Comparison of ENCODE assay signal across 16 mouse cellular contexts in genomic region chr4:149574391-149574821, GRCm38 (mm10). TPM values are rescaled to one million over a fixed set of nuclear protein-coding genes. Genes with fewer than 3 reads are reported as not detected.
DNase-seq lines count a peak whose midpoint lies in the region; ATAC-seq and TF ChIP-seq lines count a peak whose summit lies in the region.
"Had no signal": no experiment of that assay in that cellular context is flagged by ENCODE, and none has a peak within 500 bp of the region (broad histone marks: within the 10 kb centered on the region; RNA-seq: fewer than 3 reads in every experiment).

No protein-coding gene starts in this region.

- WGBS in kidney, embryonic 14.5 days: 71% methylated on average over 14 of the region's 14 CpGs
- 74% methylated on average over 14 of the region's 14 CpGs for WGBS in intestine, postnatal 0 days

- H3K27ac ChIP-seq in kidney, embryonic 14.5 days (ENCODE audit: low read depth, low read length): no peak overlapping the region
- H3K27ac ChIP-seq in intestine, postnatal 0 days (ENCODE audit: low read depth, low read length): no peak overlapping the region
- H3K27ac ChIP-seq: embryonic facial prominence, embryonic 12.5 days; limb, embryonic 12.5 days; lung, embryonic 15.5 days; stomach, embryonic 15.5 days had no signal

- no peak for TF ChIP-seq CTCF in intestine, postnatal 0 days (IDR thresholded peaks at IDR 0.05; ENCODE audit: low read depth)

- no peak overlapping the region for H3K9ac ChIP-seq in kidney, embryonic 14.5 days (ENCODE audit: low read depth, low read length)
- H3K9ac ChIP-seq in intestine, postnatal 0 days (ENCODE audit: low read depth, low read length): no peak overlapping the region
- H3K9ac ChIP-seq: embryonic facial prominence, embryonic 12.5 days; limb, embryonic 12.5 days; lung, embryonic 15.5 days; stomach, embryonic 15.5 days had no signal

- DNase-seq in kidney, adult 8-10 months: peak; percentile 21 to 35
- peak; percentile 66 for DNase-seq in adrenal gland, adult 2 months
- DNase-seq in gastrocnemius, postnatal 36 days: peak; percentile 48 to 50
- DNase-seq in kidney, postnatal 14 days: peak; percentile 48
- DNase-seq in thymus, postnatal 25 days: no peak
- no peak for DNase-seq in right cerebral cortex, postnatal 4 days
- DNase-seq: cerebellum, adult 2 months; layer of hippocampus, adult 9-11 months had no signal

- H3K9me3 ChIP-seq in kidney, embryonic 14.5 days (ENCODE audit: control insufficient read depth, low read length): no peaks in the 10 kb centered on the region
- H3K9me3 ChIP-seq in intestine, postnatal 0 days (ENCODE audit: control insufficient read depth): no peaks in the 10 kb centered on the region
- H3K9me3 ChIP-seq: embryonic facial prominence, embryonic 12.5 days; G1E; limb, embryonic 12.5 days; lung, embryonic 15.5 days; stomach, embryonic 15.5 days had no signal

- no peaks in the 10 kb centered on the region for H3K27me3 ChIP-seq in kidney, embryonic 14.5 days (ENCODE audit: control insufficient read depth, insufficient read depth, low read length)
- no peaks in the 10 kb centered on the region for H3K27me3 ChIP-seq in intestine, postnatal 0 days (replicated peaks; ENCODE audit: control insufficient read depth, insufficient read depth, low read length)
- H3K27me3 ChIP-seq: stomach, embryonic 15.5 days had no signal

- H3K4me3 ChIP-seq in kidney, embryonic 14.5 days (ENCODE audit: low read length): no peak overlapping the region
- H3K4me3 ChIP-seq in intestine, postnatal 0 days (ENCODE audit: low read depth, low read length): no peak overlapping the region
- H3K4me3 ChIP-seq: embryonic facial prominence, embryonic 12.5 days; limb, embryonic 12.5 days; lung, embryonic 15.5 days; stomach, embryonic 15.5 days had no signal

- H3K4me2 ChIP-seq in kidney, embryonic 14.5 days (replicated peaks; ENCODE audit: low read depth, low read length): no peak overlapping the region
- no peak overlapping the region for H3K4me2 ChIP-seq in intestine, postnatal 0 days (replicated peaks; ENCODE audit: low read depth)
- H3K4me2 ChIP-seq: embryonic facial prominence, embryonic 12.5 days; limb, embryonic 12.5 days; lung, embryonic 15.5 days; midbrain, embryonic 11.5 days; stomach, embryonic 15.5 days had no signal

- intact Hi-C loops in gastrocnemius, postnatal 36 days (cut with DNase I): no loop called here

- 0 out of 2 replicates have a peak, but pooled peaks cover 3% of the 10 kb centered on the region for H3K4me1 ChIP-seq in kidney, embryonic 14.5 days (ENCODE audit: control insufficient read depth, insufficient read depth, low read length)
- H3K4me1 ChIP-seq in intestine, postnatal 0 days (replicated peaks; ENCODE audit: control insufficient read depth, insufficient read depth, low read length): peaks cover 16% of the 10 kb centered on the region

- no peak for ATAC-seq in kidney, embryonic 14.5 days (ENCODE audit: low FRiP score, low TSS enrichment)
- no peak for ATAC-seq in intestine, postnatal 0 days

- no peaks in the 10 kb centered on the region for H3K36me3 ChIP-seq in kidney, embryonic 14.5 days (ENCODE audit: control insufficient read depth, insufficient read depth, low read length)
- H3K36me3 ChIP-seq in intestine, postnatal 0 days (ENCODE audit: control insufficient read depth, insufficient read depth): no peaks in the 10 kb centered on the region
- H3K36me3 ChIP-seq: embryonic facial prominence, embryonic 12.5 days; G1E; limb, embryonic 12.5 days; lung, embryonic 15.5 days; stomach, embryonic 15.5 days had no signal

RNA-seq across cellular contexts. Expression of gene Clstn1, which starts 11.9 kb away (rescaled TPM):
- polyA plus RNA-seq in kidney, embryonic 14.5 days (2014; fragmentation: Nextera tagmentation; extraction: Ambion mirVana): 24.7 and 33.5 TPM in 2 replicates
- 100 to 1,000 TPM in 1 of 2 experiments, 10 to 100 TPM in 1; 98.4 to 110 TPM for total RNA-seq in adrenal gland, adult 2 months (2021)
- 44.5 and 48.8 TPM in 2 replicates for polyA plus RNA-seq in adrenal gland, adult 2 months (2012; rRNA removed)
- 10 to 100 TPM; 23.6 to 28.3 TPM for total RNA-seq in gastrocnemius, postnatal 36 days (2021)
- 34.3 and 34.7 TPM in 2 replicates for polyA plus RNA-seq in intestine, postnatal 0 days (2015; fragmentation: Nextera tagmentation; extraction: Ambion mirVana)

RNA-seq across cellular contexts. Expression of gene Ctnnbip1, which starts 56.4 kb away (rescaled TPM):
- polyA plus RNA-seq in kidney, embryonic 14.5 days (2014; fragmentation: Nextera tagmentation; extraction: Ambion mirVana): 66.6 and 71.4 TPM in 2 replicates
- total RNA-seq in adrenal gland, adult 2 months (2021): 10 to 100 TPM; 19.4 to 25.3 TPM
- polyA plus RNA-seq in adrenal gland, adult 2 months (2012; rRNA removed): 26.2 and 26.4 TPM in 2 replicates
- 10 to 100 TPM; 22.7 to 24.4 TPM for total RNA-seq in gastrocnemius, postnatal 36 days (2021)
- 52.8 and 53.5 TPM in 2 replicates for polyA plus RNA-seq in intestine, postnatal 0 days (2015; fragmentation: Nextera tagmentation; extraction: Ambion mirVana)

Comparison
In these comparisons a context has a peak if more than half of its experiments do, and no peak if none do; other contexts are left out.
1. DNase-seq: peak in kidney, adult 8-10 months (2 of 2), adrenal gland, adult 2 months (single experiment), gastrocnemius, postnatal 36 days (2 of 2) and kidney, postnatal 14 days (single experiment); none in thymus, postnatal 25 days (single experiment) and right cerebral cortex, postnatal 4 days (single experiment).